Mouse (Mus musculus) G1E (cell line): ENCODE measurements around the gene Sf1.

Experiments used
- CTCF ChIP-seq: IDR thresholded peaks from 2 replicates; pipeline ENCODE4 v1.5.1; 2012; ENCODE audit warnings: low read depth, low read length, inconsistent platforms, mixed read lengths
- GATA1 ChIP-seq: IDR thresholded peaks from 2 replicates; pipeline ENCODE4 v1.6.1; 2012; ENCODE audit warnings: borderline replicate concordance, low read length, inconsistent platforms, mixed read lengths
- GATA2 ChIP-seq: IDR thresholded peaks from 2 replicates; pipeline ENCODE4 v1.6.1; 2012; ENCODE audit warnings: low read depth, low read length, inconsistent platforms, borderline replicate concordance
- POLR2AphosphoS5 ChIP-seq: IDR thresholded peaks from 2 replicates; pipeline ENCODE4 v1.6.1; 2012; ENCODE audit warnings: low read depth, low read length, inconsistent platforms; ENCODE audit not compliant: insufficient replicate concordance
- TAL1 ChIP-seq: conservative IDR thresholded peaks from 2 replicates; pipeline ENCODE4 v1.6.1; 2012; ENCODE audit warnings: low read depth, low read length, inconsistent platforms, mixed read lengths

GRCm38 (mm10) chr19:6321358-6321757 is 42.1 kb upstream of the Sf1 start:
- TF ChIP-seq CTCF, result no peak
- TF ChIP-seq GATA1, result no peak
- TF ChIP-seq GATA2, result no peak
- no peak for TF ChIP-seq TAL1
- TF ChIP-seq POLR2AphosphoS5, result no peak
